Mouse (Mus musculus): ENCODE measurements around the gene Phf20. TPM values are rescaled to one million over a fixed set of nuclear protein-coding genes. Genes with fewer than 3 reads are reported as not detected.

The Phf20 gene
- 55.5 and 69.4 TPM in 2 replicates for polyA plus RNA-seq (2015; fragmentation: Nextera tagmentation; extraction: Ambion mirVana)

- under 1% methylated on average over 88 of the region's 88 CpGs for WGBS
- peak within 1 kb of the TSS; percentile 96 for H3K27ac ChIP-seq
Measured at GRCm38 (mm10) chr2:156196302-156197128, at the start of gene Phf20. TSS of gene Phf20 (plus strand) at chr2:156196466.

GRCm38 (mm10) chr2:156147316-156147915 lies 48.9 kb upstream of the Phf20 start:
- peaks cover 5% of the 10 kb centered on the region; the same call in 1 of the 2 replicates for H3K4me1 ChIP-seq
- H3K36me3 ChIP-seq, result peaks cover 27% of the 10 kb centered on the region
- H3K27me3 ChIP-seq (replicated peaks), result no peaks in the 10 kb centered on the region
- no peak overlapping the region for H3K4me3 ChIP-seq (replicated peaks)
- H3K4me2 ChIP-seq, result no peak overlapping the region
- ATAC-seq (ENCODE audit: insufficient read depth, low FRiP score, low read depth), result no peak
- no peak overlapping the region for H3K9ac ChIP-seq
- 84% methylated on average over 3 of the region's 3 CpGs for WGBS
- H3K27ac ChIP-seq, result no peak overlapping the region
- H3K9me3 ChIP-seq, result no peaks in the 10 kb centered on the region

More at GRCm38 (mm10) chr2:156196302-156197128, at the start of gene Phf20:
- Histone ChIP-seq H3K4me1 (peaks cover 15% of the 10 kb centered on the region), H3K9me3 (no peaks in the 10 kb centered on the region), H3K9ac (peak within 1 kb of the TSS; percentile 81), H3K4me2 (peak within 1 kb of the TSS; percentile 57), H3K4me3 (replicated peaks) (peak within 1 kb of the TSS; percentile 73), H3K36me3 (no peaks in the 10 kb centered on the region), H3K27me3 (replicated peaks) (no peaks in the 10 kb centered on the region)
- peak; percentile 99 for ATAC-seq (ENCODE audit: insufficient read depth, low FRiP score, low read depth)

- Histone ChIP-seq H3K9ac (no peak overlapping the region), H3K27me3 (replicated peaks) (no peaks in the 10 kb centered on the region), H3K27ac (no peak overlapping the region), H3K36me3 (peaks cover 39% of the 10 kb centered on the region), H3K4me3 (replicated peaks) (no peak overlapping the region), H3K9me3 (no peaks in the 10 kb centered on the region), H3K4me1 (no peaks in the 10 kb centered on the region), H3K4me2 (no peak overlapping the region)
- ATAC-seq (ENCODE audit: insufficient read depth, low FRiP score, low read depth), result no peak
Measured at GRCm38 (mm10) chr2:156151538-156151937, 44.7 kb upstream of the Phf20 start.

DNA sequence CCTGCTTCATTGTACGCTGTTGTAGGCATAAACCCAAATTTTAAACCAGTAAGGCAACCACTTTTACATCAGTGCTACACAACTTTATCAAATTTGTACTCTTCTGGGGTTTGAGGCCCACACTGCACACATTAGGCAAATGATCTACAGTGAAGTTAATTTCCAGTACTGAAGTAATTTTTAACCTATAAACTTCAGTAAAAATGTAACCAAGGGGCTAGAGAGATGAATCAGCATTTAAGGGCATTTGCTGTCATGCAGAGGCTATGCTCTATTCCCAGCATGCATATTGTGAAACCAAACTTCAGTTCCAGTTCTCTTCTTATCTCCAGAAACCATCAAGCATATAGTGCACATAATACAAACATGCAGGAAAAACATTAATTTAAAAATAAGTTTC lies 30.8 kb upstream of the Phf20 start:
- Histone ChIP-seq H3K4me1 (no peaks in the 10 kb centered on the region), H3K9me3 (no peaks in the 10 kb centered on the region), H3K36me3 (peaks cover 47% of the 10 kb centered on the region), H3K9ac (no peak overlapping the region), H3K27ac (no peak overlapping the region), H3K27me3 (replicated peaks) (no peaks in the 10 kb centered on the region), H3K4me2 (no peak overlapping the region), H3K4me3 (replicated peaks) (no peak overlapping the region)
- WGBS, result 93% methylated on average over 1 of the region's 1 CpGs
- ATAC-seq (ENCODE audit: insufficient read depth, low FRiP score, low read depth), result no peak

- H3K36me3 ChIP-seq, result peaks cover 47% of the 10 kb centered on the region
Measured at GRCm38 (mm10) chr2:156166557-156166956, 29.7 kb upstream of the Phf20 start.

DNA sequence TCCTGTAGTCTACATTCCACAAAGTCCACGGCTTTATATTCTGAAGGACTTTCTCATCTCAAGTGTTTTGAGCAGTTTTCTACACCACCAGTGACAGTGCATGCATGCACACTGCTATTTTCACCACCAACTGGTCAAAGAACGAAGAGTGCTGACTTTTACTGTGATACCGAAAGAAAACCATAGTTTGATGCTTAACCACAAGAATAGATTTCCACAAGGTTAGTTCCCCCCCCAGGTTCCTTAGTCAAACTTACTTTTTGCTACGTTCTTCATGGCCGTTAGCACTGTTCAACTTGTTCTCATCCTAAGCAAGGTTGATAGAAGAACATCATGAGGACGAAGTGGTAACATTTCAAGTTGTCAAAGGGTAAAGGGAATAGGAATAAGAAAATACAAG lies 19.2 kb upstream of the Phf20 start:
- 75% methylated on average over 6 of the region's 6 CpGs for whole genome bisulfite sequencing
- Histone ChIP-seq H3K27ac (no peak overlapping the region), H3K4me1 (peaks cover 22% of the 10 kb centered on the region), H3K9me3 (no peaks in the 10 kb centered on the region), H3K4me2 (0 out of 2 replicates have a peak overlapping the region, but pooled peaks have one; percentile 2), H3K36me3 (peaks cover 14% of the 10 kb centered on the region; the same call in 1 of the 2 replicates), H3K27me3 (replicated peaks) (no peaks in the 10 kb centered on the region), H3K9ac (no peak overlapping the region), H3K4me3 (replicated peaks) (no peak overlapping the region)
- no peak for ATAC-seq (ENCODE audit: insufficient read depth, low FRiP score, low read depth)

More at GRCm38 (mm10) chr2:156166557-156166956, 29.7 kb upstream of the Phf20 start:
- Histone ChIP-seq H3K9me3 (no peaks in the 10 kb centered on the region), H3K4me2 (no peak overlapping the region), H3K4me3 (replicated peaks) (no peak overlapping the region), H3K4me1 (no peaks in the 10 kb centered on the region), H3K27ac (no peak overlapping the region), H3K27me3 (replicated peaks) (no peaks in the 10 kb centered on the region), H3K9ac (no peak overlapping the region)
- no peak for ATAC-seq (ENCODE audit: insufficient read depth, low FRiP score, low read depth)
- 93% methylated on average over 5 of the region's 5 CpGs for WGBS

GRCm38 (mm10) chr2:156177651-156178050 lies 18.6 kb upstream of the Phf20 start:
- H3K9ac ChIP-seq, result no peak overlapping the region
- H3K27ac ChIP-seq, result no peak overlapping the region
- peak overlapping the region; percentile 71 for H3K4me2 ChIP-seq
- no peaks in the 10 kb centered on the region for H3K9me3 ChIP-seq
- peaks cover 22% of the 10 kb centered on the region for H3K4me1 ChIP-seq
- 75% methylated on average over 7 of the region's 7 CpGs for WGBS
- H3K27me3 ChIP-seq (replicated peaks), result no peaks in the 10 kb centered on the region
- H3K4me3 ChIP-seq (replicated peaks), result peak overlapping the region; percentile 12
- peaks cover 13% of the 10 kb centered on the region; the same call in 1 of the 2 replicates for H3K36me3 ChIP-seq
- no peak for ATAC-seq (ENCODE audit: insufficient read depth, low FRiP score, low read depth)

DNA sequence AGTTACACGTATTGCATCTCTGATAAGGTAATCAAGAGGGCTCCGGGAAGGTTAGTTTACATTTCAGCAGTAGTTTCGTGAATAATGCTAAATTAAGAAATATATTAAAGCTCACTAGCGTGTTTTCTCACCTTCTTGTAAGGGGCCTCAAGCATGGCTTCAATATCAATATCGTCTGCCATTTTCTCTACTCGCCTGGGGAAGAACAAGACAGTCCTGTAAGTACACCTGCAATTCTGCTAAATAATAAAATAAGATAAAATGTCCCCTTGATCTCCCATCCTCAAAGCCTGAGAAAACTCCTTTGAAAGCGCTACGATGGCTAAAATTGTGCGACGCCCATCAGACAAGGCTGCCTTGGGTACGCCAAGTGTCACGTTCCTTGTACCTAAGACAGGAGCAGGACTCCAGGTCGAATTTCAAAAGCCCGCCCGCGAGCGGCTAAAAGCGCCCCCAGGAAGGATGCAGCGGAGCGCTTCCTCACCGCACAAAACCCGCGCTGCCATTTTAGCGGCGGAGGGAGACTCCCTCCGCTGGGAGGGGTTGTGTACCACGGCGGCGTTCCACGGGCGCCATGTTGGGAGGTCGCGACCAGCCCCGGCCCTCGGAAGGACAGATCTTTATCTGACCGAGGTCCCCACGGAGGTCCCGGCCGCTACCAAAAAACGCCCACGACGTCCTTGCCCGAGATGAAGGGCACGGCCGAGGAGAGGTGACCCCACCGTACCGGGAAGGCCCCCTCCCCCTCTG lies 17.0 kb upstream of the Phf20 start:
- WGBS, result under 1% methylated on average over 47 of the region's 47 CpGs
- H3K9ac ChIP-seq, result peak overlapping the region; percentile 99
- ATAC-seq (ENCODE audit: insufficient read depth, low FRiP score, low read depth), result peak; percentile 47

DNA sequence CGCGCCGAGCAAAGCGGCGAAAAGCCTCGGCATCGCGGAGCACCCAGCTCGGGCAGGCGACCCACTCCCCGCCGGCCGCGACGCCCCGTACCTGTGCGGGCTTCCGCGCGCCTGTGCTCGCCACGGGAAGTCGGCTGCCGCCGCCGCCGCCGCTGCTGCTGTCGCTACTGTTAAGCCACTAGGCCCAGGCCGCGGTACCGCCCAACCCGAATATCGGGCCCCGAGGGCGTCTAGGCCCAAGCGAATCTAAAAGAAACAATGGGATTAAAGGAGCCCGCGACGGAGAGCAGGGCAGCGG lies 16.5 kb upstream of the Phf20 start:
- H3K27ac ChIP-seq, result peak overlapping the region; percentile 90
- H3K36me3 ChIP-seq, result peaks cover 5% of the 10 kb centered on the region; the same call in 1 of the 2 replicates
- no peaks in the 10 kb centered on the region for H3K27me3 ChIP-seq (replicated peaks)
- H3K9ac ChIP-seq, result peak overlapping the region; percentile 99
- H3K9me3 ChIP-seq, result no peaks in the 10 kb centered on the region
- H3K4me1 ChIP-seq, result peaks cover 22% of the 10 kb centered on the region
- H3K4me2 ChIP-seq, result no peak overlapping the region
- peak overlapping the region; percentile 78 for H3K4me3 ChIP-seq (replicated peaks)
- ATAC-seq (ENCODE audit: insufficient read depth, low FRiP score, low read depth), result peak; percentile 24
- WGBS, result 0% methylated on average over 26 of the region's 41 CpGs

More for the DNA sequence above, 17.0 kb upstream of the Phf20 start:
- peaks cover 7% of the 10 kb centered on the region; the same call in 1 of the 2 replicates for H3K36me3 ChIP-seq
- peak overlapping the region; percentile 71 for H3K4me2 ChIP-seq
- H3K27me3 ChIP-seq (replicated peaks), result no peaks in the 10 kb centered on the region
- H3K9me3 ChIP-seq, result no peaks in the 10 kb centered on the region
- peaks cover 22% of the 10 kb centered on the region for H3K4me1 ChIP-seq
- H3K4me3 ChIP-seq (replicated peaks), result peak overlapping the region; percentile 78
- H3K27ac ChIP-seq, result peak overlapping the region; percentile 90

- Histone ChIP-seq H3K9ac (peak within 1 kb of the TSS; percentile 99), H3K4me2 (peak within 1 kb of the TSS; percentile 71), H3K36me3 (peaks cover 5% of the 10 kb centered on the region; the same call in 1 of the 2 replicates), H3K4me3 (replicated peaks) (peak within 1 kb of the TSS; percentile 78), H3K4me1 (peaks cover 22% of the 10 kb centered on the region), H3K9me3 (no peaks in the 10 kb centered on the region), H3K27me3 (replicated peaks) (no peaks in the 10 kb centered on the region), H3K27ac (peak within 1 kb of the TSS; percentile 92)
- under 1% methylated on average over 47 of the region's 47 CpGs for WGBS
- peak; percentile 96 for ATAC-seq (ENCODE audit: insufficient read depth, low FRiP score, low read depth)
Measured at GRCm38 (mm10) chr2:156180094-156180821, 16.0 kb upstream of the Phf20 start, which contains the start of gene Rbm39. TSS of gene Rbm39 (minus strand) at chr2:156180238.

Data from stomach, embryonic 15.5 days (tissue).